Mouse (Mus musculus) kidney, adult 2 months (tissue): Measurements from ENCODE around the gene AI413582.

Experiments
- CTCF ChIP-seq: fragments of 200-500 bp; conservative IDR thresholded peaks from 2 replicates; pipeline ENCODE4 v1.5.1; 2011; ENCODE audit warnings: low read depth, mild to moderate bottlenecking, control low read depth, low read length, moderate library complexity, mixed read lengths; ENCODE audit not compliant: insufficient read depth, insufficient read length
- POLR2A ChIP-seq: fragments of 200-500 bp; IDR thresholded peaks from one replicate; pipeline ENCODE4 v1.6.1; 2011; ENCODE audit warnings: low read depth, low read length, control low read depth

GRCm38 (mm10) chr17:27579816-27580215, 14.3 kb upstream of the AI413582 start:
- TF ChIP-seq POLR2A (no peak), CTCF (no peak)
